Mouse (Mus musculus): ENCODE data around the gene Dab2.

- TF ChIP-seq EP300 (IDR thresholded peaks at IDR 0.05; ENCODE audit: insufficient read depth, low read depth, low read length) (no peak), CTCF (IDR thresholded peaks at IDR 0.05; ENCODE audit: low read depth, low read length) (no peak)
Observed at GRCm38 (mm10) chr15:6387729-6388070, 88.1 kb downstream of the Dab2 start.

Data from ES-Bruce4 (cell line).